Mouse (Mus musculus) cerebellum, adult 2 months (tissue): Measurements from ENCODE around the gene Bin2.

ENCODE experiments used
- CTCF ChIP-seq: fragments of 200-500 bp; IDR thresholded peaks from 2 replicates; pipeline ENCODE4 v1.5.1; 2011; ENCODE audit warnings: low read depth, mild to moderate bottlenecking, control low read depth, low read length, moderate library complexity, borderline replicate concordance; ENCODE audit not compliant: insufficient read depth
- POLR2A ChIP-seq: fragments of 200-500 bp; IDR thresholded peaks from 2 replicates; pipeline ENCODE4 v1.6.1; 2011; ENCODE audit warnings: low read length, control low read depth, borderline replicate concordance; ENCODE audit not compliant: insufficient read depth

DNA sequence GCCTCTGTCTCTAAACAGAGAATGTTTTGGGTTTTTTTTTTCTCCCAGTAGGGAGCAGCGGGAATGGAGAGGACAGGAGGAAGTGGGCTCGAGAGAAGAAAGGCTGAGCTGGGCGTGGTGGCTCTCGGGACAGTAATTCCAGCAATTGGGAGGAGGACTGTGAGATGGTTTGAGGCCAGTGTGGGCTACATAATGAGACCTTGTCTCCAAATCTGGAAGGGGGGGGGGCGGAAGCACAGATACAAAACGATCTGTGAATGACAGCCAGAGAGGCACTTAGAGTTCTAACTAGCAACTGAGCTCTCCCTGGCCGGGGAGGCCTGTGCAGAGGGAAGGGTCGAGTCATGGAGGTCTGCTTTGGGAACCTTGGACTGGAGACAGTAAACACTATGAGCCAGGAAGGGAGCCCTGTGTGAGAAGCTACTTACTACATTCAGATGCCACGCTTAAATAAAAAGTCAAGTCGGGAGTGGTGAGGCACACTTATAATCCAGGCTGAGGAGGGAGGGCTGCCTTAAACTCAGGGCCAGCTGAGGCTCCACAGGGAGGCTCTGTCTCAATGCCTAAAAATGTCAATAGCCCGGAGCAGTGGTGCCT lies 41.5 kb downstream of the Bin2 start:
- TF ChIP-seq POLR2A, result no peak
- no peak for TF ChIP-seq CTCF
